Mouse (Mus musculus) skeletal muscle tissue, adult 2 months (tissue): ENCODE data around the gene Zmynd8.

Experiments used
- DNase-seq: peaks from one replicate; pipeline ENCODE4 v3.0.0-alpha.2; 2012; ENCODE audit warnings: low read depth, low spot score

Zmynd8 gene

GRCm38 (mm10) chr2:165898202-165899194 is at the start of gene Zmynd8:
Zmynd8 (minus strand) TSS chr2:165899016.
- no peak for DNase-seq

GRCm38 (mm10) chr2:165948007-165948406 is 49.2 kb upstream of the Zmynd8 start:
- DNase-seq: no peak

DNA sequence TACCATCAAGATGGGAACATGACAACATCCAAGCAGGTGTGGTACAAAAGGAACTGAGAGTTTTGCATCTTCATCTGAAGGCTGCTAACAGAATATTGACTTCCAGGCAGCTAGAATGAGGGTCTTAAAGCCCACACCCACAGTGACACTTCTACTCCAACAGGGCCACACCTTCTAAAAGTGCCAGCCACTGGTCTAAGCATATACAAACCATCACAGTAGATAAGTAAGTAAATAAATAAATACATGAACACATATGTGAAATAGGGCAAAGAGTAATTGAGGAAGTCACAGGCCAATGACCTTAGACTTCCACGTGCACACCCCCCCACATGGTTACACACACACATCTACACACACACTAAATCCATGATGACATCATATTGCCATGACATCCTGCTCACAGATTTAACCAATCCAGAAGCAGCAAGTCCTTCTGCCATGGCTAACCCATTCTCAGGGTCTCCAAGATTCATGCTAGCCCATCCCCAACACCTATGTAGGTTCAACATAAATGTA is 47.3 kb upstream of the Zmynd8 start:
- no peak for DNase-seq

- no peak for DNase-seq
Measured at GRCm38 (mm10) chr2:165944576-165945351, 45.9 kb upstream of the Zmynd8 start.

DNA sequence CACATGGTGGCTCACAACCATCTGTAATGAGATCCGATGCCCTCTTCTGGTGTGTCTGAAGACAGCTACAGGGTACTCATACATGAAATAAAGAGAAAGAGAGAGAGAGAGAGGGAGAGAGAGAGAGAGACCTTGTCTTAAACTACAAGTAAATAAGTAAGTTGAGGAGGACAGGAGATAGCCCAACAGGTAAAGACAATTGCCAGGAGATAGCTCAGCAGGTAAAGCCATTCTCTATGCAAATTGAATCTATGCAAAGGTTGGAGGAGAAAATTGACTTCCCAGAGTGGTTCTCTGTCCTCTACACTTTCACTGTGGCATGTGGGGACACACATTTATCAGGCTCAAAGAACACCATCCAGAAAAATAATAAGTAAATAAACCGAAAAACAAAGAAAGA is 44.3 kb upstream of the Zmynd8 start:
- DNase-seq: no peak

GRCm38 (mm10) chr2:165936106-165936505 is 37.3 kb upstream of the Zmynd8 start:
- peak; percentile 85 for DNase-seq

DNA sequence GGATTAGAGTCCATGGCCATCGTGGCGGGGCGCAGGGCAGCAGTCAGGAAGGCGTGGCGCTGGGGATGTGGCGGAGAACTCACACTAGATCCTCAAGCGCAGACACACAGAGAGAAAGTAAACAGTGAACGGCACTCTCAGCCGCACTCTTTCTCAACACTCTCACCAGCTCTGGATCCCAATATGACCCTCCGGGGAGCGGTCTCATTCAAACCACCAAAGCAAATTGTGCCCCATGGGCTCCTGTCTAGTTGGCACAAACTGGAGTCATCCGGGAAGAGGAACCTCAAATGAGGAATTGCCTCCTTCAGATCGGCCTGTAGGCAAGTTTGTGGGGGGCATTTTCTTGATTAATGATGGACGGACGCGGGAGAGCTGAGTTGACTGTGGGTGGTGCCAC is 28.9 kb upstream of the Zmynd8 start:
- no peak for DNase-seq

- DNase-seq: no peak
Measured at GRCm38 (mm10) chr2:165926191-165926590, 27.4 kb upstream of the Zmynd8 start.

- DNase-seq: no peak
Measured at GRCm38 (mm10) chr2:165925144-165925543, 26.3 kb upstream of the Zmynd8 start.

DNA sequence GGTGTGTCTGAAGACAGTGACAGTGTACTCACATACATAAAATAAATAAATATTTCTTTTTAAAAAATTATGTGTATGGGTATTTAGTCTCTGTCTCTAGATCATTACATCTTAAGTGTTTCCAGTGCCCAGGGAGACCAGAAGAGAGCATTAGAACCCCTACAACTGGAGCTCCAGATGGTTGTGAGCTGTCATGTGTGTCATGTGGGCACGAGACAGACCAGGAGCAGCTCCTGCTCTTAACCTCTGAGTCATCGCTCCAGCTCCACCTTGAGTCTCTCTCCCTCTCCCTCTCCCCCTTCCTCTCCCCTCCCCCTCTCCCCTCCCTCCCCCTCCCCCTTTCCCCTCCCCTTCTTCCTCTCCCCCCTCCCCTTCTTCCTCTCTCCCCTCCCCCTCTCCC is 25.9 kb upstream of the Zmynd8 start:
- DNase-seq: no peak

DNA sequence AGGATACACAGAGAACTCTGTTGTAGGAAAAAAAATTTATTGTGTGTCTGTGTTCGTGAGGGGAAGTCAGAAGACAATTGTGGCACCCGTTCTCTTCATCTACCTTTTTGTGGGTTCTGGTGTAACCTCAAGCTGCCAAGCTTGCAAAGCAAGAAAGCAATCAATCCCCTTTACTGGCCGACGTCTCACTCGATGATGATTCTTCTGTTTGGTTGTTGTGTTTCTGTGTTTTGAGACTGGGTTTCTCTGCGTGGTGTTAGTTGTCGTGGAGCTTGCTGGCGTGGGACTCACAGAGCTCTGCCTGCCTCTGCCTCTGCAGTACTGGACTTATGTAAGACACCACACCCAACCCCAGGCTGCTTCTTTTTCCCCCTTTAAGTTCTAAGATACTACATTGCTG is 24.9 kb upstream of the Zmynd8 start:
- DNase-seq: no peak

DNA sequence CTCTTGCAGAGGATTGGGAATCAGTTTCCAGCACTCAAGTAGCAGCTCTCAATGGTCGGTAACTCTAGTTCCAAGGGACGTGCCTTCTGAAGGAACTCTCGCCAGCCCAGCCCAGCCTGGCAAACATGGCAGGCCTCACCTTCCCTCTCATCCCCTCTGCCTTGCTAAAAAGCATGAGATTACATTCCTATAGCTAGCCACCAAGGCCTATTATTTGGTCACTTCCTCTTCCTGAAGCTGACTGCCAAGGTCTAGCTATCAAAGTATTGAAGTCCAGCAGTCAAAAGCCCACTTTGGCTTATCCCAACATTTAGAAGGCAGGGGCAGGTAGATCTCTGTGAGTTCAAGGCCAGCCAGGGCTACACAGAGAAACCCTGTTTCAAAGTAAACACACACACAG is 24.2 kb upstream of the Zmynd8 start:
- no peak for DNase-seq

DNA sequence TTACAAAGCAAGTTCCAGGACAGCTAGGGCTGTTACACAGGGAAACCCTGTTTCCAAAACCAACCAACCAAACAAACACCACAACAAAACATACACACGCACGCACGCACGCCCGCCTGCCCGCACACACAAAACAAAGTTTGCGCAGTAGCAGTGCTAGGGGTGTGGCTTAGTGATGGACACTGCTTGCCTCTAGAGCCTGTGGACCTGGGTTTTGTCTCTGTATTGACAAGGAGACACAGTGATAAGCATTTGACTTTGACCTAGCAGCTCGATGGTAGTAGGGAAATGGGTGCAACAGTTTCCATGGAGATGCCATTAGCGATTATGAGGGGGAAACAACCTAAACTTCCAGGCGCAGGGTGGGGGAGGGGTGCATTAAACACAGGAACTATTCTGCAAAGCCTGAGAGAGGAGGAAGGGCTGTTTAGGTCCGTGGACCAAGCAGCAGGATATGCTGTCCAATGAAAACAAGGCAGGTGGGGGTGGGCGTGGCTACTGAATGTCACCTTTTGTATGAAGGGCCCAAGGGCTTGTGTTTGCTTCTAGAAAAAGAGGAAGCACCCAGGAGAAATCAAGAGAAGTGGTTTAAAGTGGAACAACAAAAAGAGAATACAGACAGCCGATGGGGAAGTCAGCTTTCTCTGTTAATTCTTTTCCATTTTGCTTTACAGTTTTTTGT is 23.4 kb upstream of the Zmynd8 start:
- peak; percentile 34 for DNase-seq

GRCm38 (mm10) chr2:165914298-165914697 is 15.5 kb upstream of the Zmynd8 start:
- peak; percentile 93 for DNase-seq

DNA sequence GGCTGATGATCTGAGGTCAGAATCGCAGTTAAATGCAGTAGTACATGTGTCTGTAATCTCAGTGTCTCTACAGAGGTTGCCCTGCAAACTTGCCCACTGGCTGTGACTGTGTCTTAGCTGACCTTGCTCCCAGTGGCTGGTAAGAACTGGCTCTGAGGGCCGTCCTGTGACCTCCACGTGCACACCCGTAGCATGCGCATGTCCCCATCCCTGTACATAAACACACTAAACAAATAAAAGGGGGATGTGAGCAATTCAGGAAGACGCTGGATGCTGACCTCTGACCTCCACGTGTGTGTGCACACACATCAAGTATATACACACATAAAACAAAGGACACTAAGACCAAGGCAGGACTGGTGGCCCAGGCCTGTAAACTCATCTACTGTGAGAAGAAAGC is 14.3 kb upstream of the Zmynd8 start:
- DNase-seq: no peak

DNA sequence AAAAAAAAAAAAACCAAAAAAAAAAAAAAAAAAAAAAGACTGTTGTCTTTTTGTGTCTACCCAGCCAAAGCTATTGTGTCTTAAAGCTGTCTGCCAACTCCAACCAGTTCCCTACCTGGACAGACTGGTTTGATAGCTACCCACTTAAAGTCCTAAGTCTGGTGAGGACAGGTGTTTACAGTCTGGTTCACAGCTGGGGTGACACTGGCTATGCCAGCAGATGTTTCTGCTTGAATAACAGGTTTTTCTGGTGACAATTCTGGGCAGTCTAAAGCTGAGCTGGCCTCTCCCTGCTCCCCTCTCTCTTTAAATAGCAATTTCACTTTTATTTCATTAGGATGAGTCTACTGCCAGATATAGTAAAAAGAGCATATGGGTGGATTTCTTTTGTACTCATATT is 10.9 kb upstream of the Zmynd8 start:
- DNase-seq: no peak

- DNase-seq: no peak
Measured at GRCm38 (mm10) chr2:165907199-165907598, 8.4 kb upstream of the Zmynd8 start.

- peak; percentile 60 for DNase-seq
Measured at GRCm38 (mm10) chr2:165906332-165906945, 7.6 kb upstream of the Zmynd8 start.

- no peak for DNase-seq
Measured at GRCm38 (mm10) chr2:165901127-165901384, 2.2 kb upstream of the Zmynd8 start.

- no peak for DNase-seq
Measured at GRCm38 (mm10) chr2:165900351-165901126, 1.7 kb upstream of the Zmynd8 start.

DNA sequence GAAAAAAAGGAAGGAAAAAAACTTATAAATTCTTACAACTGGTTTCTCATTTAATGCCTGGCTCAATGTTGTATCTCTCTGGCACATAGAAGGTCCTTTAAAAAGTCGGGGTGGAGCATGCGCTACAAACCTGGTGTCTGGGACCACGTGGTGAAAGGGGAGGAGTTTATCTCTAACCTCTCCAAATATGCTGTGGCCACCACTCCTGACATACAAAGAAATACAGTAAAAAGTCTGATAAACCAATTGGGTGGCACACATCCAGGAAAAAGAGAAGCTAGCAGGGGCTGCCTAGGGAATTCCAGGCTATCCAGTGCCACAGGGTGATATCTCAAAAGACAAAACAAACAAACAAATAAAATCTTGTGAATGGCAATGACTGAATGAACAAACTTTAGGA is 1.1 kb upstream of the Zmynd8 start:
- no peak for DNase-seq
